Mouse (Mus musculus) small intestine, adult 2 months (tissue): ENCODE results near the gene Psmd12.

ENCODE experiments used
- CTCF ChIP-seq: fragments of 200-500 bp; IDR thresholded peaks from 2 replicates; pipeline ENCODE4 v1.5.1; 2012; ENCODE audit warnings: low read depth, mild to moderate bottlenecking, control low read depth, inconsistent platforms, low read length, moderate library complexity, mixed read lengths; ENCODE audit not compliant: insufficient replicate concordance, insufficient read length; ENCODE audit errors: extremely low read depth
- POLR2A ChIP-seq: fragments of 200-500 bp; IDR thresholded peaks from 2 replicates; pipeline ENCODE4 v1.6.1; 2012; ENCODE audit warnings: low read depth, mild to moderate bottlenecking, control low read depth, inconsistent platforms, low read length, moderate library complexity

- no peak for TF ChIP-seq CTCF
- no peak for TF ChIP-seq POLR2A
Observed at GRCm38 (mm10) chr11:107464141-107464540, 15.1 kb upstream of the Psmd12 start.
